ENCODE assay signal across 7 mouse cellular contexts in the genomic region with DNA sequence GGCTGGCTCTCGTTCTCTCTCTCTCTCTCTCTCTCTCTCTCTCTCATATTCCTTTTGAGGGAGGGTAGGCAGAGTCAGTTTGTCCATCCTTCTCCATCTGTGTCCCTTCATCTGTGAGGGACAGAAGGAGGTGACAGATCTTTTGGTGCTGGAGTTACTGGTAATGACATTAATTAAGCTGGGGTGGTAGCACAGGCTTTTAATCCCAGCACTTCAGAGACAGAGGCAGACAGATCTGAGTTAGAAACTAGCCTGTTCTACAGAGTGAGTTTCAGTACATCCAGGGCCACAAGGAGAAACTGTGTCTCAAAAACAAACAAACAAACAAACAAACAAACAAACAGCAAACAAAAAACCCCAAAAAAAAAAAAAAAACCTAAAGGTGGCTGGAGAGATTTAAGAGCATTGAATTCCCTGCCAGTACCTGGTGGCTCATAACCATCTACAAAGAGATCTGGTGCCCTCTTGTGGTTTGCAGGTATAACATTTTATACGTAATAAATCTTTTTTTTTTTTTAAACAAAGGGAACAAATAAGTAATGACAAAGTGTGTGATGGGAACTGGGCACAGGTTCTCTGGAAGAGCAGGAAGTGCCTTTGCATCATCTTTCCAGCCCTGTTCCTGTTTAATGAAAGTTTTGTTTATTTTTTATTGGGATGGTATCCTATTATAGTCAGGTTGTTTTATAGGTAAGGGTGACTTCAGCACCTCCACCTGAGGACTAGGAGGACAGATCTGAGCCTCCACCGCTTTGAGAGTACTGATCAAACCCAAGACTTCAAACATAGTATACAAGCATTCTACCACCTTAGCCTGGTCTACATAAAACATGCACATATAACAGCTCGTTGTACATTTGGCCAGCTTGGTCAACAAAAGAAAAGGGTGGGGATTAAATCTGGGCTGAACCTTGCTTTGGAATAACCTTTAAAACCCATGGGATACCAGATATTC. TPM values are rescaled to one million over a fixed set of nuclear protein-coding genes. Genes with fewer than 3 reads are reported as not detected.
DNase-seq lines count a peak whose midpoint lies in the region; ATAC-seq and TF ChIP-seq lines count a peak whose summit lies in the region.

No protein-coding gene starts in this region.

- peak; percentile 71 for TF ChIP-seq CTCF in left cerebral cortex, adult 2 months (IDR thresholded peaks at IDR 0.05)
- peak; percentile 41 for TF ChIP-seq CTCF in E14TG2a.4 (conservative IDR thresholded peaks at IDR 0.05; ENCODE audit: low read length)

- intact Hi-C loops in left cerebral cortex, adult 2 months (cut with DNase I), result loop anchor here (1.0 to 5.0 kb wide), 4 partner anchors 123 to 640 kb away; a partner anchor contains a TSS

- peak; percentile 63 for ATAC-seq in granulocyte monocyte progenitor cell, adult 5-6 weeks (replicated peaks; ENCODE audit: poor library complexity, severe bottlenecking)

- H3K27ac ChIP-seq in left cerebral cortex, adult 2 months, result no peak overlapping the region

- peaks cover 42% of the 10 kb centered on the region for H3K4me1 ChIP-seq in E14TG2a.4 (replicated peaks; ENCODE audit: low read depth, low read length)

- DNase-seq in left cerebral cortex, adult 2 months (ENCODE audit: extremely low spot score in 1 of 2, low spot score in 2 of 2), result no peak
- no peak for DNase-seq in left cerebral cortex, adult 9 months (ENCODE audit: low spot score in 2 of 2)
- DNase-seq in adipocyte (ENCODE audit: low spot score), result peak; percentile 66
- DNase-seq in lung, postnatal 14 days, result peak; percentile 56
- no peak for DNase-seq in right cerebral cortex, postnatal 14 days

- H3K27me3 ChIP-seq in E14TG2a.4 (ENCODE audit: insufficient read depth, low read length), result no peaks in the 10 kb centered on the region

- H3K36me3 ChIP-seq in E14TG2a.4 (ENCODE audit: insufficient read depth, low read length), result peaks cover 99% of the 10 kb centered on the region

- no peaks in the 10 kb centered on the region for H3K9me3 ChIP-seq in E14TG2a.4 (ENCODE audit: low read length)

- no peak overlapping the region for H3K4me3 ChIP-seq in left cerebral cortex, adult 2 months
- H3K4me3 ChIP-seq in E14TG2a.4 (replicated peaks; ENCODE audit: low read length), result no peak overlapping the region

RNA-seq across cellular contexts. Expression of a gene that starts 16.2 kb away (rescaled TPM):
- total RNA-seq in left cerebral cortex, adult 2 months (2021), result 10 to 100 TPM; 62.6 to 66.3 TPM
- total RNA-seq in granulocyte monocyte progenitor cell, adult 5-6 weeks (2014; fragmentation: Nextera tagmentation), result 99.8 and 102 TPM in 2 replicates
- 272 and 274 TPM in 2 replicates for total RNA-seq in granulocyte monocyte progenitor cell, adult 5-6 weeks (2017)

RNA-seq across cellular contexts. Expression of a gene that starts 34.6 kb away (rescaled TPM):
- 100 to 1,000 TPM in 1 of 2 experiments, 10 to 100 TPM in 1; 98.6 to 102 TPM for total RNA-seq in left cerebral cortex, adult 2 months (2021)
- 59.9 and 62.7 TPM in 2 replicates for total RNA-seq in granulocyte monocyte progenitor cell, adult 5-6 weeks (2014; fragmentation: Nextera tagmentation)
- 46.4 and 50.7 TPM in 2 replicates for total RNA-seq in granulocyte monocyte progenitor cell, adult 5-6 weeks (2017)

Comparison
In these comparisons a context has a peak if more than half of its experiments do, and no peak if none do; other contexts are left out.
1. DNase-seq: peak in adipocyte (single experiment) and lung, postnatal 14 days (single experiment); none in left cerebral cortex, adult 2 months (0 of 2), left cerebral cortex, adult 9 months (0 of 2) and right cerebral cortex, postnatal 14 days (single experiment).